Mouse (Mus musculus) liver, embryonic 12.5 days (tissue): ENCODE results near the gene Itch. TPM values are rescaled to one million over a fixed set of nuclear protein-coding genes. Genes with fewer than 3 reads are reported as not detected.
A peak's percentile ranks its signal among the peaks of the same experiment; 100 is the strongest.
"Not testable (repeated sequence)": the region's sequence is repeated elsewhere in the genome, so short reads cannot be mapped to it uniquely, and the experiment has no call there.

ENCODE experiments used
- ATAC-seq: fragments of 200-750 bp; cut with Nextera tagmentation; 2 replicates; pipeline ENCODE4 v1.8.0; 2017; ENCODE audit warnings: moderate number of reproducible peaks, mild to moderate bottlenecking, moderate library complexity
- H3K27ac ChIP-seq: fragments of 300-500 bp; sonication (generic); 2 replicates; pipeline ENCODE4 v1.5.1; 2016; ENCODE audit warnings: mild to moderate bottlenecking
- H3K27me3 ChIP-seq: fragments of 300-500 bp; sonication (generic); replicated peaks from 2 replicates; pipeline ENCODE4 v1.6.1; 2016; ENCODE audit warnings: mild to moderate bottlenecking, moderate library complexity
- H3K36me3 ChIP-seq: fragments of 300-500 bp; sonication (generic); 2 replicates; pipeline ENCODE4 v1.6.1; 2016; ENCODE audit warnings: mild to moderate bottlenecking, moderate library complexity
- H3K4me1 ChIP-seq: fragments of 300-500 bp; sonication (generic); 2 replicates; pipeline ENCODE4 v1.6.1; 2016
- H3K4me2 ChIP-seq: fragments of 300-500 bp; sonication (generic); 2 replicates; pipeline ENCODE4 v1.6.1; 2016; ENCODE audit warnings: mild to moderate bottlenecking, moderate library complexity
- H3K4me3 ChIP-seq: fragments of 300-500 bp; sonication (generic); 2 replicates; pipeline ENCODE4 v1.5.1; 2016; ENCODE audit warnings: mild to moderate bottlenecking, moderate library complexity
- H3K9ac ChIP-seq: fragments of 300-500 bp; sonication (generic); 2 replicates; pipeline ENCODE4 v1.6.1; 2016; ENCODE audit warnings: mild to moderate bottlenecking, moderate library complexity
- H3K9me3 ChIP-seq: fragments of 300-500 bp; sonication (generic); replicated peaks from 2 replicates; pipeline ENCODE4 v1.6.1; 2016; ENCODE audit warnings: mild to moderate bottlenecking, moderate library complexity
- WGBS: fragments of 180-500 bp; shearing (Covaris S2); methylation state at CpG from one replicate; pipeline ENCODE4 v1.1.7; 2016; ENCODE audit not compliant: insufficient replicate concordance; 5-methylcytosine and 5-hydroxymethylcytosine counted together
- polyA plus RNA-seq: library from polyadenylated mRNA; unstranded; fragments of >200 nt; fragmentation: Nextera tagmentation; extraction: Ambion mirVana; gene quantifications from 2 replicates; pipeline ENCODE4 v1.2.1, GENCODE M21; 2016

Itch gene
- polyA plus RNA-seq, 1 experiment from 2014 or later: 25.9 TPM

- WGBS: 45% methylated on average over 6 of the region's 6 CpGs
- Histone ChIP-seq H3K4me2 (no peak overlapping the region), H3K9ac (no peak overlapping the region), H3K4me3 (no peak overlapping the region), H3K9me3 (no peaks in the 10 kb centered on the region), H3K27ac (no peak overlapping the region; the same call in 1 of the 2 replicates), H3K36me3 (no peaks in the 10 kb centered on the region), H3K27me3 (no peaks in the 10 kb centered on the region), H3K4me1 (peaks cover 22% of the 10 kb centered on the region; the same call in 1 of the 2 replicates)
- ATAC-seq: no peak
These were observed 31.5 kb upstream of the Itch start for GRCm38 (mm10) chr2:155101761-155102181.

GRCm38 (mm10) chr2:155103607-155104006 lies 29.7 kb upstream of the Itch start:
- H3K4me2 ChIP-seq: no peak overlapping the region
- no peaks in the 10 kb centered on the region for H3K36me3 ChIP-seq
- no peak overlapping the region for H3K9ac ChIP-seq
- 56% methylated on average over 6 of the region's 6 CpGs for WGBS
- peak; percentile 54; the same call in 1 of the 2 replicates for ATAC-seq
- H3K9me3 ChIP-seq: no peaks in the 10 kb centered on the region
- no peaks in the 10 kb centered on the region for H3K27me3 ChIP-seq
- H3K4me1 ChIP-seq: peaks cover 22% of the 10 kb centered on the region; the same call in 1 of the 2 replicates
- no peak overlapping the region for H3K27ac ChIP-seq
- H3K4me3 ChIP-seq: no peak overlapping the region

GRCm38 (mm10) chr2:155107276-155107675 lies 26.0 kb upstream of the Itch start:
- H3K36me3 ChIP-seq, H3K4me3 ChIP-seq, H3K27ac ChIP-seq, H3K9ac ChIP-seq, H3K4me2 ChIP-seq, H3K27me3 ChIP-seq, H3K9me3 ChIP-seq, ATAC-seq: not testable (repeated sequence)
- 48% methylated on average over 9 of the region's 9 CpGs for WGBS
- H3K4me1 ChIP-seq: peaks cover 11% of the 10 kb centered on the region; the same call in 1 of the 2 replicates

- no peaks in the 10 kb centered on the region for H3K9me3 ChIP-seq
- ATAC-seq: no peak
- 57% methylated on average over 7 of the region's 7 CpGs for WGBS
These were observed 18.0 kb upstream of the Itch start for GRCm38 (mm10) chr2:155115216-155115830.

GRCm38 (mm10) chr2:155133977-155134860 lies 910 bp downstream of the Itch start:
- Histone ChIP-seq H3K27ac (peak overlapping the region; percentile 85), H3K4me3 (peak overlapping the region; percentile 94), H3K36me3 (peaks cover 16% of the 10 kb centered on the region), H3K9me3 (no peaks in the 10 kb centered on the region), H3K27me3 (no peaks in the 10 kb centered on the region), H3K4me1 (peaks cover 33% of the 10 kb centered on the region), H3K4me2 (peak overlapping the region; percentile 94), H3K9ac (peak overlapping the region; percentile 95)
- ATAC-seq: peak; percentile 22
- 1% methylated on average over 17 of the region's 18 CpGs for WGBS

More at GRCm38 (mm10) chr2:155115216-155115830, 18.0 kb upstream of the Itch start:
- Histone ChIP-seq H3K4me2 (no peak overlapping the region), H3K9ac (no peak overlapping the region), H3K4me1 (no peaks in the 10 kb centered on the region), H3K4me3 (no peak overlapping the region), H3K27me3 (no peaks in the 10 kb centered on the region), H3K27ac (no peak overlapping the region), H3K36me3 (no peaks in the 10 kb centered on the region)

GRCm38 (mm10) chr2:155135092-155135491 lies 1.8 kb downstream of the Itch start:
- Histone ChIP-seq H3K9me3 (no peaks in the 10 kb centered on the region), H3K4me3 (peak overlapping the region; percentile 19; the same call in 1 of the 2 replicates), H3K4me1 (peaks cover 33% of the 10 kb centered on the region), H3K27ac (no peak overlapping the region; the same call in 1 of the 2 replicates), H3K4me2 (peak overlapping the region; percentile 35), H3K36me3 (peaks cover 24% of the 10 kb centered on the region), H3K27me3 (no peaks in the 10 kb centered on the region), H3K9ac (no peak overlapping the region)
- no peak for ATAC-seq
- 56% methylated on average over 4 of the region's 4 CpGs for WGBS

- Histone ChIP-seq H3K27ac (no peak overlapping the region), H3K4me1 (peaks cover 33% of the 10 kb centered on the region), H3K27me3 (no peaks in the 10 kb centered on the region), H3K4me2 (peak overlapping the region; percentile 35), H3K9ac (no peak overlapping the region), H3K4me3 (no peak overlapping the region), H3K36me3 (peaks cover 29% of the 10 kb centered on the region), H3K9me3 (no peaks in the 10 kb centered on the region)
- WGBS: 50% methylated on average over 1 of the region's 1 CpGs
- no peak for ATAC-seq
These were observed 2.2 kb downstream of the Itch start for GRCm38 (mm10) chr2:155135534-155135933.

- Histone ChIP-seq H3K27ac (no peak overlapping the region), H3K9me3 (no peaks in the 10 kb centered on the region), H3K36me3 (peaks cover 80% of the 10 kb centered on the region), H3K27me3 (no peaks in the 10 kb centered on the region), H3K4me3 (no peak overlapping the region), H3K4me2 (no peak overlapping the region), H3K9ac (no peak overlapping the region), H3K4me1 (peaks cover 11% of the 10 kb centered on the region)
- WGBS: 77% methylated on average over 5 of the region's 5 CpGs
- ATAC-seq: no peak
These were observed 7.7 kb downstream of the Itch start for GRCm38 (mm10) chr2:155140986-155141385.

- Histone ChIP-seq H3K27ac (no peak overlapping the region), H3K9ac (no peak overlapping the region), H3K27me3 (no peaks in the 10 kb centered on the region), H3K36me3 (peaks cover 90% of the 10 kb centered on the region), H3K9me3 (no peaks in the 10 kb centered on the region), H3K4me2 (no peak overlapping the region), H3K4me1 (peaks cover 3% of the 10 kb centered on the region; the same call in 1 of the 2 replicates), H3K4me3 (no peak overlapping the region)
- no peak for ATAC-seq
These were observed 8.8 kb downstream of the Itch start for GRCm38 (mm10) chr2:155142025-155142555.

- H3K27ac ChIP-seq, H3K27me3 ChIP-seq, H3K9ac ChIP-seq, H3K4me3 ChIP-seq, H3K4me1 ChIP-seq, ATAC-seq, H3K9me3 ChIP-seq, H3K4me2 ChIP-seq: not testable (repeated sequence)
- H3K36me3 ChIP-seq: peaks cover 42% of the 10 kb centered on the region
These were observed 16.0 kb downstream of the Itch start for GRCm38 (mm10) chr2:155149296-155149695.

GRCm38 (mm10) chr2:155207419-155207818 lies 74.1 kb downstream of the Itch start:
- Histone ChIP-seq H3K36me3 (peaks cover 79% of the 10 kb centered on the region), H3K9ac (no peak overlapping the region), H3K27ac (no peak overlapping the region), H3K4me3 (no peak overlapping the region), H3K27me3 (no peaks in the 10 kb centered on the region), H3K4me2 (no peak overlapping the region), H3K9me3 (no peaks in the 10 kb centered on the region), H3K4me1 (no peaks in the 10 kb centered on the region)
- no peak for ATAC-seq
- WGBS: 75% methylated on average over 2 of the region's 2 CpGs

- H3K4me1 ChIP-seq: no peaks in the 10 kb centered on the region; the same call in 1 of the 2 replicates
- H3K36me3 ChIP-seq: peaks cover 80% of the 10 kb centered on the region
- 84% methylated on average over 2 of the region's 2 CpGs for WGBS
- no peak overlapping the region for H3K27ac ChIP-seq
- H3K9ac ChIP-seq: no peak overlapping the region
- H3K4me2 ChIP-seq: no peak overlapping the region
- H3K4me3 ChIP-seq: no peak overlapping the region
- no peak for ATAC-seq
- no peaks in the 10 kb centered on the region for H3K27me3 ChIP-seq
- H3K9me3 ChIP-seq: no peaks in the 10 kb centered on the region
These were observed 89.8 kb downstream of the Itch start for GRCm38 (mm10) chr2:155223145-155223544.
